Mouse (Mus musculus) frontal cortex, adult 2 months (tissue): ENCODE data around the gene Fam163b. TPM values are rescaled to one million over a fixed set of nuclear protein-coding genes. Genes with fewer than 3 reads are reported as not detected.
A peak's percentile ranks its signal among the peaks of the same experiment; 100 is the strongest.

Source experiments
- DNase-seq, 2 experiments: peaks; one replicate each; pipeline ENCODE4 v3.0.0; 2022; ENCODE audit warnings: low spot score in 1 of 2; ENCODE audit errors: extremely low spot score in 1 of 2
- polyA plus RNA-seq: library from polyadenylated mRNA; depleted of rRNA; stranded (reverse); fragments of >200 nt; gene quantifications from 2 replicates; pipeline ENCODE4 v1.2.3, GENCODE M21; 2012

The Fam163b gene
- polyA plus RNA-seq, 1 experiment, result 213 TPM

- no peak for DNase-seq
These were observed 6.0 kb downstream of the Fam163b start for GRCm38 (mm10) chr2:27136336-27136735.

GRCm38 (mm10) chr2:27135935-27136334 lies 6.4 kb downstream of the Fam163b start:
- DNase-seq, result no peak

GRCm38 (mm10) chr2:27128990-27129389 lies 13.3 kb downstream of the Fam163b start:
- DNase-seq, result no peak

GRCm38 (mm10) chr2:27126496-27126895 lies 15.8 kb downstream of the Fam163b start:
- DNase-seq, result no peak

- peak in 1 of 2 experiments; percentile 58 for DNase-seq
These were observed 16.3 kb downstream of the Fam163b start for GRCm38 (mm10) chr2:27125979-27126378.

GRCm38 (mm10) chr2:27123121-27123520 lies 19.2 kb downstream of the Fam163b start:
- no peak for DNase-seq

GRCm38 (mm10) chr2:27122578-27122977 lies 19.7 kb downstream of the Fam163b start:
- no peak for DNase-seq

GRCm38 (mm10) chr2:27121626-27122355 lies 20.5 kb downstream of the Fam163b start:
- DNase-seq, result no peak

GRCm38 (mm10) chr2:27120241-27120641 lies 22.1 kb downstream of the Fam163b start:
- no peak for DNase-seq

- no peak for DNase-seq
These were observed 22.5 kb downstream of the Fam163b start for GRCm38 (mm10) chr2:27119766-27120165.

- DNase-seq, result no peak
These were observed 23.8 kb downstream of the Fam163b start for GRCm38 (mm10) chr2:27118452-27118851.

- DNase-seq, result no peak
These were observed 28.1 kb downstream of the Fam163b start for GRCm38 (mm10) chr2:27114169-27114568.

- no peak for DNase-seq
These were observed 29.7 kb downstream of the Fam163b start for GRCm38 (mm10) chr2:27112585-27112984.

- no peak for DNase-seq
These were observed 33.2 kb downstream of the Fam163b start for GRCm38 (mm10) chr2:27109052-27109451.

- DNase-seq, result no peak
These were observed 34.1 kb downstream of the Fam163b start for GRCm38 (mm10) chr2:27108144-27108543.

- DNase-seq, result no peak
These were observed 35.5 kb downstream of the Fam163b start for GRCm38 (mm10) chr2:27106816-27107215.

GRCm38 (mm10) chr2:27103554-27103953 lies 38.7 kb downstream of the Fam163b start:
- peak in 1 of 2 experiments; percentile 62 for DNase-seq

- DNase-seq, result peak in 1 of 2 experiments; percentile 39
These were observed 44.5 kb downstream of the Fam163b start for GRCm38 (mm10) chr2:27097776-27098175.

- DNase-seq, result peak in 1 of 2 experiments; percentile 32
These were observed 45.0 kb downstream of the Fam163b start for GRCm38 (mm10) chr2:27097241-27097656.

GRCm38 (mm10) chr2:27096341-27096981 lies 45.8 kb downstream of the Fam163b start:
- DNase-seq, result peak; percentile 81 to 86

GRCm38 (mm10) chr2:27095178-27095577 lies 47.1 kb downstream of the Fam163b start:
- DNase-seq, result no peak

GRCm38 (mm10) chr2:27089238-27089637 lies 53.1 kb downstream of the Fam163b start:
- no peak for DNase-seq
